ENCODE assay signal across 27 mouse cellular contexts in the genomic region with DNA sequence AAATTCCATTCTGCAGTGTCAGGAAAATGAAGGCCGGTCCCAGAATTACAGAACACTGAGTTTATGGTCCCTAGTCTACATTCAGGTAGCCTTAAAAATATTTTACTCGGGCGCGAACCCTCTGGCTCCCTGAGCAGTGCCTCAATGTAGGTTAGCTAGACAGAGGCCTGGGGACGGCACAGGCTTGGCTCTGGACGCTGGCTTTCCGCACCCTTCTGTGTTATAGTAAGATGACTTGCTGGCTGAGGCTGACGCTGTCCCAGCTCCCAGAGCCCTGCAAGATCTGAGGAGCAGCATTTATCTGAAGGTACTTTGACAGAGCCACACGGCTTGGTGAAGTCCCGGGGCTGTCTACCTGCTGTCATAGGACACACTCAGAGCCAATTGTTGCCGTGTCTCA.
DNase-seq lines count a peak whose midpoint lies in the region; ATAC-seq lines count a peak whose summit lies in the region.
"Had no signal": no experiment of that assay in that cellular context is flagged by ENCODE, and none has a peak within 500 bp of the region (broad histone marks: within the 10 kb centered on the region; RNA-seq: fewer than 3 reads in every experiment).

No protein-coding gene starts in this region.

- 0 out of 2 replicates have a peak, but pooled peaks have one; percentile 52 for ATAC-seq in limb, embryonic 12.5 days (ENCODE audit: insufficient number of reproducible peaks, insufficient read depth, low FRiP score, low TSS enrichment, low read depth)
- ATAC-seq: forebrain, embryonic 14.5 days; hindbrain, postnatal 0 days; intestine, embryonic 16.5 days; liver, embryonic 12.5 days; Patski had no signal

- no peaks in the 10 kb centered on the region for H3K27me3 ChIP-seq in limb, embryonic 12.5 days
- H3K27me3 ChIP-seq: kidney, embryonic 15.5 days; liver, embryonic 12.5 days; Patski had no signal

- H3K4me2 ChIP-seq in limb, embryonic 12.5 days: no peak overlapping the region
- H3K4me2 ChIP-seq: heart, embryonic 11.5 days; kidney, embryonic 15.5 days; liver, embryonic 12.5 days had no signal

- peaks cover 9% of the 10 kb centered on the region for H3K4me1 ChIP-seq in limb, embryonic 12.5 days (replicated peaks)
- H3K4me1 ChIP-seq: hindbrain, embryonic 10.5 days; liver, embryonic 12.5 days; midbrain, embryonic 10.5 days had no signal

- H3K36me3 ChIP-seq in limb, embryonic 12.5 days: no peaks in the 10 kb centered on the region
- H3K36me3 ChIP-seq: hindbrain, embryonic 10.5 days; kidney, embryonic 15.5 days; liver, embryonic 12.5 days; midbrain, embryonic 10.5 days had no signal

- peak overlapping the region; percentile 80 for H3K27ac ChIP-seq in limb, embryonic 12.5 days
- H3K27ac ChIP-seq: hindbrain, embryonic 10.5 days; hindbrain, postnatal 0 days; kidney, embryonic 15.5 days; left cerebral cortex, adult 2 months; liver, embryonic 12.5 days; midbrain, embryonic 10.5 days had no signal

- WGBS in limb, embryonic 12.5 days: 47% methylated on average over 11 of the region's 11 CpGs

- H3K9ac ChIP-seq in limb, embryonic 12.5 days (replicated peaks): no peak overlapping the region
- H3K9ac ChIP-seq: kidney, embryonic 15.5 days; liver, embryonic 12.5 days had no signal

- DNase-seq in kidney, postnatal 10 days: peak; percentile 13
- no peak for DNase-seq in kidney, adult 9 months
- DNase-seq in 3134 (ENCODE audit: extremely low read depth, insufficient read length, low spot score): peak; percentile 2
- DNase-seq in A20 (ENCODE audit: low read depth, low spot score): peak; percentile 31
- no peak for DNase-seq in yolk sac, embryonic 10.5 days (ENCODE audit: low spot score)
- no peak for DNase-seq in frontal cortex, postnatal 10 days (ENCODE audit: low spot score in 2 of 2)
- DNase-seq: adrenal gland, adult 8-10 months; cerebellum, adult 9-10 months; heart, postnatal 10 days; layer of hippocampus, adult 9-11 months; left cerebral cortex, postnatal 4 days; lung, adult 18-20 months; lung, postnatal 10 days; right cerebral cortex, postnatal 14 days; spleen, adult 18-20 months; thymus, postnatal 14 days had no signal

- H3K4me3 ChIP-seq in limb, embryonic 12.5 days (replicated peaks): no peak overlapping the region
- H3K4me3 ChIP-seq: hindbrain, embryonic 10.5 days; kidney, embryonic 15.5 days; left cerebral cortex, adult 2 months; liver, embryonic 12.5 days; midbrain, embryonic 10.5 days had no signal

- H3K9me3 ChIP-seq in limb, embryonic 12.5 days: no peaks in the 10 kb centered on the region
- H3K9me3 ChIP-seq: hindbrain, embryonic 10.5 days; kidney, embryonic 15.5 days; liver, embryonic 12.5 days; midbrain, embryonic 10.5 days had no signal

Comparison
In these comparisons a context has a peak if more than half of its experiments do, and no peak if none do; other contexts are left out.
1. DNase-seq: peak in kidney, postnatal 10 days (single experiment), 3134 (single experiment) and A20 (single experiment); none in kidney, adult 9 months (single experiment), yolk sac, embryonic 10.5 days (single experiment) and frontal cortex, postnatal 10 days (0 of 2).